In the genomic region with DNA sequence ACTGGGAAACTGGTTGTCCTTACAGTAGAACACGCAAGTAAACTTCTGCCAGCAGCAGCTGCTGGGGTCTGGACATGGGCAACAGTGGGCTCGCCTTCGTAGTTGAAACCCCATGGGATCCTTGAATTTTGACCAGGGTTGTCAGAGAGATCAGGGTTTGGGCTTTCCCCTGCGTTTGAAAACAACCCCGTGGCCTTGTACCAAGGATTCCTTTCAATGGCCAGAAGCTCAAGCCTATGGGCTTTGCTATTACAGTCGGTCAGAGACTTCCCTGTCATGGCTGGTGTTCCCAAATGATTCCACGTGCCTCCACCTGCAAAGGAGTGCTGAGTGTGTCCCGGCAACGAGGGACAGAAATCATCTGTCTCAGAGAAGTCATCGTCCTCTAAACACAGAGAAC, we compare ENCODE assay signal across 20 mouse cellular contexts. TPM values are rescaled to one million over a fixed set of nuclear protein-coding genes. Genes with fewer than 3 reads are reported as not detected.
DNase-seq lines count a peak whose midpoint lies in the region; ATAC-seq lines count a peak whose summit lies in the region.
"Had no signal": no experiment of that assay in that cellular context is flagged by ENCODE, and none has a peak within 500 bp of the region (broad histone marks: within the 10 kb centered on the region; RNA-seq: fewer than 3 reads in every experiment).

No protein-coding gene starts in this region.

- no peaks in the 10 kb centered on the region for H3K36me3 ChIP-seq in heart, embryonic 10.5 days
- H3K36me3 ChIP-seq in liver, embryonic 15.5 days (replicated peaks), result no peaks in the 10 kb centered on the region
- no peaks in the 10 kb centered on the region for H3K36me3 ChIP-seq in liver, embryonic 12.5 days
- H3K36me3 ChIP-seq: embryonic facial prominence, embryonic 12.5 days; forebrain, embryonic 10.5 days; G1E; kidney, embryonic 15.5 days; limb, embryonic 13.5 days; midbrain, embryonic 12.5 days had no signal

- WGBS in heart, embryonic 10.5 days, result 83% methylated on average over 10 of the region's 10 CpGs
- WGBS in liver, embryonic 15.5 days (ENCODE audit: insufficient replicate concordance), result 71% methylated on average over 10 of the region's 10 CpGs
- 71% methylated on average over 10 of the region's 10 CpGs for WGBS in liver, embryonic 12.5 days (ENCODE audit: insufficient replicate concordance)

- DNase-seq in heart, embryonic 10.5 days (ENCODE audit: low spot score), result no peak
- no peak for DNase-seq in heart, postnatal 14 days
- DNase-seq in heart, postnatal 10 days, result peak; percentile 13 to 20
- no peak for DNase-seq in ovary, postnatal 14 days (ENCODE audit: low spot score)
- DNase-seq: cerebellum, adult 11 months; cerebellum, postnatal 36 days; right cerebral cortex, postnatal 14 days had no signal

- H3K4me2 ChIP-seq in liver, embryonic 15.5 days, result 0 out of 2 replicates have a peak overlapping the region, but pooled peaks have one; percentile 61
- H3K4me2 ChIP-seq in liver, embryonic 12.5 days, result no peak overlapping the region
- H3K4me2 ChIP-seq: embryonic facial prominence, embryonic 12.5 days had no signal

- peaks cover 12% of the 10 kb centered on the region; the same call in 1 of the 2 replicates for H3K4me1 ChIP-seq in heart, embryonic 10.5 days
- peaks cover 25% of the 10 kb centered on the region for H3K4me1 ChIP-seq in liver, embryonic 15.5 days (replicated peaks)
- peaks cover 41% of the 10 kb centered on the region for H3K4me1 ChIP-seq in liver, embryonic 12.5 days
- peaks cover 24% of the 10 kb centered on the region for H3K4me1 ChIP-seq in brown adipose tissue, adult 24 weeks (ENCODE audit: control insufficient read depth, insufficient read depth, insufficient read length, low read length)
- H3K4me1 ChIP-seq: embryonic facial prominence, embryonic 12.5 days; limb, embryonic 13.5 days; midbrain, embryonic 12.5 days had no signal

- no peaks in the 10 kb centered on the region for H3K9me3 ChIP-seq in heart, embryonic 10.5 days
- H3K9me3 ChIP-seq in liver, embryonic 15.5 days (replicated peaks), result no peaks in the 10 kb centered on the region
- H3K9me3 ChIP-seq in liver, embryonic 12.5 days (replicated peaks), result no peaks in the 10 kb centered on the region
- H3K9me3 ChIP-seq: embryonic facial prominence, embryonic 12.5 days; forebrain, embryonic 10.5 days; G1E; kidney, embryonic 15.5 days; limb, embryonic 13.5 days; midbrain, embryonic 12.5 days had no signal

- no peak overlapping the region for H3K9ac ChIP-seq in liver, embryonic 15.5 days
- no peak overlapping the region for H3K9ac ChIP-seq in liver, embryonic 12.5 days
- H3K9ac ChIP-seq: embryonic facial prominence, embryonic 12.5 days; kidney, embryonic 15.5 days; midbrain, embryonic 12.5 days had no signal

- H3K4me3 ChIP-seq in heart, embryonic 10.5 days, result no peak overlapping the region
- no peak overlapping the region for H3K4me3 ChIP-seq in liver, embryonic 15.5 days (replicated peaks)
- H3K4me3 ChIP-seq in liver, embryonic 12.5 days, result no peak overlapping the region
- H3K4me3 ChIP-seq in brown adipose tissue, adult 24 weeks (ENCODE audit: insufficient read depth, low read depth, low read length), result peak overlapping the region; percentile 58; the same call in 1 of the 2 replicates
- H3K4me3 ChIP-seq: embryonic facial prominence, embryonic 12.5 days; forebrain, embryonic 10.5 days; midbrain, embryonic 12.5 days; myocyte had no signal

- no peak for ATAC-seq in liver, embryonic 15.5 days (ENCODE audit: insufficient read depth)
- ATAC-seq in liver, embryonic 12.5 days, result no peak
- no peak for ATAC-seq in frontal cortex, adult (ENCODE audit: low TSS enrichment)
- ATAC-seq: hindbrain, postnatal 0 days had no signal

- intact Hi-C loops in heart, postnatal 14 days (cut with DNase I), result loop anchor here (2.0 kb wide), 1 partner anchor 13 kb away; the partner anchor contains the start of gene Ddx50
- intact Hi-C loops in heart, postnatal 10 days (cut with DNase I), result no loop called here

- 0 out of 2 replicates have a peak overlapping the region, but pooled peaks have one; percentile 31 for H3K27ac ChIP-seq in heart, embryonic 10.5 days
- H3K27ac ChIP-seq in liver, embryonic 15.5 days (replicated peaks), result no peak overlapping the region
- H3K27ac ChIP-seq in liver, embryonic 12.5 days, result no peak overlapping the region
- peak overlapping the region; percentile 87 for H3K27ac ChIP-seq in brown adipose tissue, adult 24 weeks (replicated peaks; ENCODE audit: low read depth, low read length)
- H3K27ac ChIP-seq: embryonic facial prominence, embryonic 12.5 days; forebrain, embryonic 10.5 days; hindbrain, postnatal 0 days; macrophage; midbrain, embryonic 12.5 days had no signal

- no peaks in the 10 kb centered on the region for H3K27me3 ChIP-seq in heart, embryonic 10.5 days (ENCODE audit: insufficient read depth, poor library complexity, severe bottlenecking)
- peaks cover 20% of the 10 kb centered on the region; the same call in 1 of the 2 replicates for H3K27me3 ChIP-seq in liver, embryonic 15.5 days
- H3K27me3 ChIP-seq in liver, embryonic 12.5 days (replicated peaks), result peaks cover 10% of the 10 kb centered on the region; the same call in 1 of the 2 replicates
- H3K27me3 ChIP-seq: embryonic facial prominence, embryonic 12.5 days; kidney, embryonic 15.5 days; limb, embryonic 13.5 days; midbrain, embryonic 12.5 days had no signal

RNA-seq across cellular contexts. Expression of gene Ddx50, which starts 13.2 kb away (rescaled TPM):
- polyA plus RNA-seq in heart, embryonic 10.5 days (2016; fragmentation: Nextera tagmentation; extraction: Ambion mirVana), result 105 and 114 TPM in 2 replicates
- total RNA-seq in heart, postnatal 14 days (2021), result 10 to 100 TPM; 55.8 to 58.4 TPM
- polyA plus RNA-seq in liver, embryonic 15.5 days (2015; fragmentation: Nextera tagmentation; extraction: Ambion mirVana), result 35.2 and 35.9 TPM in 2 replicates
- polyA plus RNA-seq in liver, embryonic 12.5 days (2016; fragmentation: Nextera tagmentation; extraction: Ambion mirVana), result 59.0 and 59.4 TPM in 2 replicates
- 79.1 and 95.4 TPM in 2 replicates for polyA plus RNA-seq in brown adipose tissue, adult 24 weeks (2012; ENCODE audit: insufficient read depth, insufficient read length, missing spikeins)
- total RNA-seq in heart, postnatal 10 days (2021), result 10 to 100 TPM; 78.8 to 80.0 TPM

Comparison
In these comparisons a context has a peak if more than half of its experiments do, and no peak if none do; other contexts are left out.
1. DNase-seq: peak in heart, postnatal 10 days (2 of 2); none in heart, embryonic 10.5 days (single experiment), heart, postnatal 14 days (0 of 2) and ovary, postnatal 14 days (single experiment).
2. H3K27ac ChIP-seq: peak in heart, embryonic 10.5 days (single experiment) and brown adipose tissue, adult 24 weeks (single experiment); none in liver, embryonic 15.5 days (single experiment) and liver, embryonic 12.5 days (single experiment).